Mouse (Mus musculus) spleen, adult 2 months (tissue): Measurements from ENCODE around the gene Repin1.

Experiments
- CTCF ChIP-seq: fragments of 200-500 bp; IDR thresholded peaks from 2 replicates; pipeline ENCODE4 v1.5.1; 2011; ENCODE audit warnings: mild to moderate bottlenecking, inconsistent platforms; ENCODE audit not compliant: insufficient read depth, insufficient read length, insufficient replicate concordance; ENCODE audit errors: extremely low read depth
- POLR2A ChIP-seq: fragments of 200-500 bp; IDR thresholded peaks from 2 replicates; pipeline ENCODE4 v1.6.1; 2011; ENCODE audit warnings: low read depth, low read length, inconsistent platforms

GRCm38 (mm10) chr6:48597233-48597625 is 3.5 kb downstream of the Repin1 start:
- TF ChIP-seq CTCF (no peak), POLR2A (no peak)
